ENCODE assay signal across 8 mouse cellular contexts in the genomic region with DNA sequence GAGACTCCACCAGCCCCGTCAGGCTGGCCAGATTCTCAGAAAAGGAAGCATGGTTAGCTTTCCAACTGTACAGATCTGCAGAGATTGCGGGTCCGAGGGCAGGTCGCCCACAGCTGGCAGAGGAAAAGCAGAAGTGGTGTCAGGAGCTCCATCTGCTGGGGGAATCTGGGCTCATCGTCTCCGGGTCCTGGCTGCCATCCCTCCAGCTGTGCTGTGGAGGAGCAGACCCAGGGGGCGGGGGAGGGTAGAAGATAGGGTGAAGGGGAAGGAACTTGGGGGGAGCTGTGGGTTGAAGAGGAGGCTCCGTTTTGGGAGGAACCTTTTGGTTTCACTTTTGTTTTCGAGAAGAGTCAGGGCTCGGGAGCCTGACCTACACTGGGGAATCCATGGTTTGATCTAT.
A peak's percentile ranks its signal among the peaks of the same experiment; 100 is the strongest.
DNase-seq lines count a peak whose midpoint lies in the region; ATAC-seq lines count a peak whose summit lies in the region.

No protein-coding gene starts in this region.

- peak; percentile 31 for DNase-seq in adrenal gland, postnatal 14 days
- no peak for DNase-seq in adrenal gland, postnatal 4 days (ENCODE audit: low spot score in 2 of 2)
- DNase-seq in 3134 (ENCODE audit: extremely low read depth, insufficient read length, low spot score): peak; percentile 50
- peak; percentile 16 for DNase-seq in lung, postnatal 25 days (ENCODE audit: low spot score)
- no peak for DNase-seq in left cerebral cortex, adult 9 months (ENCODE audit: low spot score in 2 of 2)
- DNase-seq in frontal cortex, adult 2 months (ENCODE audit: extremely low spot score in 1 of 2, low spot score in 1 of 2): no peak

- 73% methylated on average over 10 of the region's 10 CpGs for WGBS in forebrain, embryonic 16.5 days

- 0 out of 2 replicates have a peak, but pooled peaks cover 3% of the 10 kb centered on the region for H3K36me3 ChIP-seq in forebrain, embryonic 16.5 days (ENCODE audit: control insufficient read depth, insufficient read depth)

- H3K27ac ChIP-seq in forebrain, embryonic 16.5 days (ENCODE audit: low read length): no peak overlapping the region

- H3K4me2 ChIP-seq in forebrain, embryonic 16.5 days (ENCODE audit: low read length): no peak overlapping the region

- no peaks in the 10 kb centered on the region for H3K4me1 ChIP-seq in forebrain, embryonic 16.5 days (replicated peaks; ENCODE audit: control insufficient read depth, insufficient read depth, low read length)

- H3K4me3 ChIP-seq in forebrain, embryonic 16.5 days (replicated peaks; ENCODE audit: low read length): no peak overlapping the region

- H3K27me3 ChIP-seq in forebrain, embryonic 16.5 days (replicated peaks; ENCODE audit: control insufficient read depth, insufficient read depth, low read length): no peaks in the 10 kb centered on the region

- no peaks in the 10 kb centered on the region for H3K9me3 ChIP-seq in forebrain, embryonic 16.5 days (ENCODE audit: control insufficient read depth, low read length)

- no peak overlapping the region for H3K9ac ChIP-seq in forebrain, embryonic 16.5 days (replicated peaks; ENCODE audit: low read depth, low read length)

- peak; percentile 100 for ATAC-seq in common myeloid progenitor, adult 5-6 weeks (replicated peaks; ENCODE audit: low read depth, poor library complexity, severe bottlenecking)
- ATAC-seq in forebrain, embryonic 16.5 days: no peak

Comparison
In these comparisons a context has a peak if more than half of its experiments do, and no peak if none do; other contexts are left out.
1. DNase-seq: peak in adrenal gland, postnatal 14 days (single experiment), 3134 (single experiment) and lung, postnatal 25 days (single experiment); none in adrenal gland, postnatal 4 days (0 of 2), left cerebral cortex, adult 9 months (0 of 2) and frontal cortex, adult 2 months (0 of 2).